Mouse (Mus musculus) midbrain, embryonic 16.5 days (tissue): ENCODE results near the gene Cers1. TPM values are rescaled to one million over a fixed set of nuclear protein-coding genes. Genes with fewer than 3 reads are reported as not detected.

Experiments used
- ATAC-seq: fragments of 200-750 bp; cut with Nextera tagmentation; 2 replicates; pipeline ENCODE4 v1.8.0; 2017; ENCODE audit warnings: moderate TSS enrichment
- H3K27ac ChIP-seq: fragments of 300-500 bp; sonication (generic); 2 replicates; pipeline ENCODE4 v1.5.1; 2014; ENCODE audit warnings: mild to moderate bottlenecking, low read length, mixed read lengths
- H3K27me3 ChIP-seq: fragments of 300-500 bp; sonication (generic); 2 replicates; pipeline ENCODE4 v1.6.1; 2014; ENCODE audit warnings: low read depth, low read length, mixed read lengths; ENCODE audit not compliant: control insufficient read depth, insufficient read depth
- H3K36me3 ChIP-seq: fragments of 300-500 bp; sonication (generic); 2 replicates; pipeline ENCODE4 v1.6.1; 2014; ENCODE audit warnings: mild to moderate bottlenecking, low read length, moderate library complexity, mixed read lengths; ENCODE audit not compliant: control insufficient read depth, insufficient read depth
- H3K4me1 ChIP-seq: fragments of 300-500 bp; sonication (generic); 2 replicates; pipeline ENCODE4 v1.6.1; 2014; ENCODE audit warnings: mild to moderate bottlenecking, low read length, mixed read lengths; ENCODE audit not compliant: control insufficient read depth, insufficient read depth
- H3K4me2 ChIP-seq: fragments of 300-500 bp; sonication (generic); 2 replicates; pipeline ENCODE4 v1.6.1; 2014; ENCODE audit warnings: mild to moderate bottlenecking, low read length, mixed read lengths
- H3K4me3 ChIP-seq: fragments of 300-500 bp; sonication (generic); 2 replicates; pipeline ENCODE4 v1.5.1; 2014; ENCODE audit warnings: low read depth, mild to moderate bottlenecking, low read length, moderate library complexity, mixed read lengths
- H3K9ac ChIP-seq: fragments of 300-500 bp; sonication (generic); 2 replicates; pipeline ENCODE4 v1.6.1; 2014; ENCODE audit warnings: low read depth, low read length, mixed read lengths
- H3K9me3 ChIP-seq: fragments of 300-500 bp; sonication (generic); replicated peaks from 2 replicates; pipeline ENCODE4 v1.6.1; 2014; ENCODE audit warnings: mild to moderate bottlenecking, low read length, mixed read lengths; ENCODE audit not compliant: control insufficient read depth, poor library complexity, severe bottlenecking
- WGBS: fragments of 180-500 bp; shearing (Covaris S2); extraction: QIAGEN DNeasy Blood & Tissue Kit; methylation state at CpG from one replicate; pipeline ENCODE4 v1.1.7; 2014; 5-methylcytosine and 5-hydroxymethylcytosine counted together
- polyA plus RNA-seq: library from polyadenylated mRNA; unstranded; fragments of >200 nt; fragmentation: Nextera tagmentation; extraction: Ambion mirVana; gene quantifications from 2 replicates; pipeline ENCODE4 v1.2.1, GENCODE M21; 2015

Gene Cers1
- polyA plus RNA-seq, 1 experiment from 2014 or later: 42.1 TPM

GRCm38 (mm10) chr8:70370476-70370875, 54.9 kb downstream of the Cers1 start:
- ATAC-seq: no peak
- 75% methylated on average over 7 of the region's 7 CpGs for WGBS
- peaks cover 35% of the 10 kb centered on the region for H3K27me3 ChIP-seq
- peaks cover 12% of the 10 kb centered on the region for H3K4me1 ChIP-seq
- H3K9ac ChIP-seq: no peak overlapping the region
- no peaks in the 10 kb centered on the region for H3K9me3 ChIP-seq
- no peak overlapping the region for H3K4me3 ChIP-seq
- H3K36me3 ChIP-seq: no peaks in the 10 kb centered on the region
- no peak overlapping the region for H3K4me2 ChIP-seq
- no peak overlapping the region for H3K27ac ChIP-seq

- Histone ChIP-seq H3K4me3 (no peak overlapping the region), H3K36me3 (no peaks in the 10 kb centered on the region), H3K9me3 (no peaks in the 10 kb centered on the region), H3K9ac (no peak overlapping the region), H3K4me2 (no peak overlapping the region), H3K27ac (no peak overlapping the region), H3K4me1 (peaks cover 15% of the 10 kb centered on the region), H3K27me3 (peaks cover 49% of the 10 kb centered on the region)
- WGBS: 40% methylated on average over 6 of the region's 6 CpGs
- ATAC-seq: no peak
Measured at GRCm38 (mm10) chr8:70371951-70372350, 56.4 kb downstream of the Cers1 start.

- Histone ChIP-seq H3K9me3 (no peaks in the 10 kb centered on the region), H3K4me1 (peaks cover 15% of the 10 kb centered on the region), H3K4me3 (peak within 1 kb of the TSS; percentile 32), H3K27ac (no peak within 1 kb of the TSS), H3K36me3 (no peaks in the 10 kb centered on the region), H3K27me3 (peaks cover 65% of the 10 kb centered on the region), H3K4me2 (peak within 1 kb of the TSS; percentile 51), H3K9ac (no peak within 1 kb of the TSS)
- WGBS: 2% methylated on average over 47 of the region's 47 CpGs
- ATAC-seq: no peak
Measured at GRCm38 (mm10) chr8:70373397-70374317, 58.1 kb downstream of the Cers1 start, which contains the start of gene Comp. Gene Comp (plus strand): TSS chr8:70373558.

DNA sequence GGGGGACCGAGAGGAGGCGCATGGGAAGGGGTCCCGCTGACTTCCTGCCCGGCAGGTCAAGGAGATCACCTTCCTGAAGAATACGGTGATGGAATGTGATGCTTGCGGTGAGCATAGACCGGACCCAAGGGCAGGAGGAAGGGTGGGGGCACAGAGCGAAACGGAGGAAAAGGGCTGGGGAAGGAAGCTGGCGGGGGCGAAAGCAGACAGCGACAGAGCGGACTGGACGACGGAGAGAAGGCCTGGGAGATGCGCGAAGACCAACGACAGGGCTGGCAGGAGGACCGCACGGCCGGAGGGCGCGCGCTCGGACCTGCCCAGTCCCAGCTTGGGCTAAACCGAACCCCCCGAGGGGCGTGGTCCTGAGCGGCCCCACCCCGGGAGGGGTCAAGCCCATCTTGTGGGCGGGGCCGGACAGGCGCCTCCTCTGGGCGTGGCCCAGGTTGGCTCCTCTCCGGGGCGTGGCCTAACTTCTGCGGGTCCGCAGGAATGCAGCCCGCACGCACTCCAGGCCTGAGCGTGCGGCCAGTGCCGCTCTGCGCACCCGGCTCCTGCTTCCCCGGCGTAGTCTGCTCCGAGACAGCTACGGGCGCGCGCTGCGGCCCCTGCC, 58.8 kb downstream of the Cers1 start:
- 0 out of 2 replicates have a peak overlapping the region, but pooled peaks have one; percentile 7 for H3K9ac ChIP-seq
- no peak overlapping the region for H3K27ac ChIP-seq
- peaks cover 15% of the 10 kb centered on the region for H3K4me1 ChIP-seq
- H3K27me3 ChIP-seq: peaks cover 73% of the 10 kb centered on the region
- no peaks in the 10 kb centered on the region for H3K9me3 ChIP-seq
- H3K36me3 ChIP-seq: no peaks in the 10 kb centered on the region
- peak overlapping the region; percentile 32 for H3K4me3 ChIP-seq
- H3K4me2 ChIP-seq: peak overlapping the region; percentile 51
- under 1% methylated on average over 44 of the region's 53 CpGs for WGBS
- peak; percentile 65 for ATAC-seq

- Histone ChIP-seq H3K4me3 (no peak overlapping the region), H3K36me3 (no peaks in the 10 kb centered on the region), H3K9ac (no peak overlapping the region), H3K27ac (no peak overlapping the region), H3K4me2 (no peak overlapping the region; the same call in 1 of the 2 replicates), H3K9me3 (no peaks in the 10 kb centered on the region), H3K4me1 (peaks cover 15% of the 10 kb centered on the region), H3K27me3 (peaks cover 76% of the 10 kb centered on the region)
- 7% methylated on average over 35 of the region's 35 CpGs for WGBS
- ATAC-seq: no peak
Measured at GRCm38 (mm10) chr8:70375212-70375859, 59.8 kb downstream of the Cers1 start.

- Histone ChIP-seq H3K36me3 (no peaks in the 10 kb centered on the region), H3K27ac (no peak overlapping the region), H3K4me1 (peaks cover 15% of the 10 kb centered on the region), H3K9me3 (no peaks in the 10 kb centered on the region), H3K27me3 (peaks cover 76% of the 10 kb centered on the region), H3K9ac (no peak overlapping the region), H3K4me3 (no peak overlapping the region), H3K4me2 (no peak overlapping the region)
- ATAC-seq: no peak
- WGBS: 7% methylated on average over 37 of the region's 37 CpGs
Measured at GRCm38 (mm10) chr8:70376275-70376741, 60.7 kb downstream of the Cers1 start.

DNA sequence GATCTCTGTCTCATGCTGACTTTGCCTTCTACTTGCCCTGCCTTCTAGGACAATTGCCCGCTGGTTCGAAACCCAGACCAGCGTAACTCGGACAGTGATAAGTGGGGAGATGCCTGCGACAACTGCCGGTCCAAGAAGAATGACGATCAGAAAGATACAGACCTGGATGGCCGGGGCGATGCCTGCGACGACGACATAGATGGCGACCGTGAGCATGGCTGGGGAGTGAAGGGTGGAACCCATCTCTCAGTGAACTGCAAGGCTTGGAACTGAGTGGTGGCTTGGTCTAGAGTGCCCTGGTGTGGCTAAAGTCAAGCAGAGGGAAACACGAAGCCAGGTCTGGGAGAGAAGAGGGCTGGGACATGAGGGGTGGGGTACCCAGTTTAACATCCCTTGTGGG, 61.5 kb downstream of the Cers1 start:
- no peak overlapping the region for H3K27ac ChIP-seq
- ATAC-seq: no peak
- no peak overlapping the region for H3K4me3 ChIP-seq
- no peak overlapping the region for H3K4me2 ChIP-seq
- no peak overlapping the region for H3K9ac ChIP-seq
- peaks cover 69% of the 10 kb centered on the region for H3K27me3 ChIP-seq
- 13% methylated on average over 15 of the region's 15 CpGs for WGBS
- no peaks in the 10 kb centered on the region for H3K36me3 ChIP-seq
- peaks cover 15% of the 10 kb centered on the region for H3K4me1 ChIP-seq
- no peaks in the 10 kb centered on the region for H3K9me3 ChIP-seq

- Histone ChIP-seq H3K4me1 (peaks cover 3% of the 10 kb centered on the region; the same call in 1 of the 2 replicates), H3K4me3 (no peak overlapping the region), H3K27ac (no peak overlapping the region), H3K4me2 (no peak overlapping the region), H3K9ac (no peak overlapping the region), H3K36me3 (peaks cover 10% of the 10 kb centered on the region; the same call in 1 of the 2 replicates), H3K9me3 (no peaks in the 10 kb centered on the region), H3K27me3 (peaks cover 45% of the 10 kb centered on the region)
- 87% methylated on average over 12 of the region's 12 CpGs for whole genome bisulfite sequencing
- no peak for ATAC-seq
Measured at GRCm38 (mm10) chr8:70380069-70380468, 64.5 kb downstream of the Cers1 start.
